Comparison of ENCODE assay signal across 20 mouse cellular contexts in genomic region chr13:120037881-120038280, GRCm38 (mm10). TPM values are rescaled to one million over a fixed set of nuclear protein-coding genes. Genes with fewer than 3 reads are reported as not detected.
"Had no signal": no experiment of that assay in that cellular context is flagged by ENCODE, and none has a peak within 500 bp of the region (broad histone marks: within the 10 kb centered on the region; RNA-seq: fewer than 3 reads in every experiment).

No protein-coding gene starts in this region.

RNA-seq across cellular contexts. Expression of gene Gm36079, which starts 11.1 kb away (rescaled TPM):
- polyA plus RNA-seq: kidney, adult 2 months; kidney, embryonic 14.5 days; kidney, postnatal 0 days; large intestine, adult 2 months; limb, embryonic 10.5 days; limb, embryonic 14.5 days; liver, adult 2 months; liver, embryonic 13.5 days; lung, adult 2 months; lung, embryonic 16.5 days; midbrain, embryonic 12.5 days; midbrain, embryonic 16.5 days; myocyte; neural tube, embryonic 12.5 days; neural tube, embryonic 15.5 days; small intestine, adult 2 months; spleen, adult 2 months; stomach, embryonic 14.5 days; stomach, postnatal 0 days; thymus, adult 2 months had no signal

RNA-seq across cellular contexts. Expression of gene Gm21188, which starts 14.1 kb away (rescaled TPM):
- polyA plus RNA-seq: kidney, embryonic 14.5 days; limb, embryonic 10.5 days; liver, adult 2 months; lung, embryonic 16.5 days; midbrain, embryonic 12.5 days; midbrain, embryonic 16.5 days; myocyte; neural tube, embryonic 12.5 days; neural tube, embryonic 15.5 days; stomach, embryonic 14.5 days; stomach, postnatal 0 days had no signal
